Mouse (Mus musculus) layer of hippocampus, adult 9-11 months (tissue): Measurements from ENCODE around the gene Trp53tg5.

Experiments used
- DNase-seq: peaks from one replicate; pipeline ENCODE4 v3.0.0; 2022

Gene Trp53tg5

GRCm38 (mm10) chr2:164429881-164430615 lies 43.5 kb downstream of the Trp53tg5 start:
- DNase-seq: no peak

GRCm38 (mm10) chr2:164428451-164428850 lies 45.1 kb downstream of the Trp53tg5 start:
- DNase-seq: no peak

DNA sequence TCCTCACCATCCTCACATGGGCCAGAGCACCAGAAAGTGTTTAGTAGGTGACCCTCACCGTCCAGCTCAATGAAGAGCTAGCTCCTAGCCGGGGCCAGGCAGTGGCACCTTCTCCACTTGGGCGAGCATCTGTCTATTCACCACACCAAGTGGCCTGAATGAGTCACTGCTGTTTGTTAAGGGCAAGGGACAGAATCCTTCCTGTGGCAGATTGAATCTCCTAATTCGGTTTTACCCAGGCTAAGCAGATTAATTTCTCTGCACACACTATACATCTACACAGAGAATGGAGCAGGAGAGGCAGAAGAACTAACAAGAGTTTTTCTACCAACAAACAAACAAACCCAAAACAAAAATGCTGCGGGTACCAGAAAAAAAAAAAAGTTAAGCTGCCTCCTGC lies 46.6 kb downstream of the Trp53tg5 start:
- DNase-seq: no peak

DNA sequence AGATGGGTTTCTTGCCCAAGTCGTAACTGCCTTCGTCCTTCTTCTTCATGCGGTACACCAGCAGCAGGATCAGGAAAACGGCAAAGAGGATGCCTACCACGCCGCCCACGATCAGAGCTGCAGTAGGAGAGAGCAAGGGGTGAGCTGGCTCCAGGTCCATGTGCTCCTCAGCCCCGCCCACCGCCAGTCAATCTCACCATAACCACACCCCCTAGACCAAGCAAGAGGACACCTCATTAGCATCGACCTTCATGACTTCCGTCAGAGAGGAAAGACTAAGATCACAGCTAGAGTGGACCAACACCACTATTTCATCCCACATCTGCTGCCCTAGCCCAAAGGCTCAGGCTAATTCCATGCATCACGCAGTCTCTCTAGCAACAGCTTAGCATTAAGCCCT lies 47.4 kb downstream of the Trp53tg5 start:
- DNase-seq: no peak

GRCm38 (mm10) chr2:164425401-164425800 lies 48.1 kb downstream of the Trp53tg5 start:
- no peak for DNase-seq

DNA sequence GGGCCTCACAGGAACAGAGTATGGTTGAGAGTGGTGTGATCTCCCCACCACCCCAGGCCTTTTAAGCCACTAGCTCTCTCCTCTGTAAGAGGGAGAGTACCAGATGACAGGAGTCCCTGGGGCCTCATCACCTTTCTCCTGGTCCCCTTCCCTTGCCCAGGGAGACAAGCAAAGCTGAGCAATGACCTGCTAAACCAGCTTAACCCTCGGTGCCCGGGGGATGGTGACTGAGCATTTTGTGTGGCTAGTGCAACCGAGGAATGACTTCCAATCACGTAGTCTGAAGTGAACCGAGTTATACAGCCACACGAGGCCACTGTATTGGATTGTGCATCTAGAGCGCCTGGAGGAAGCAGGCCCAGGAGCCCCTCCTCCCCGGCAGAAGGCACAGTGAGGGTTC lies 49.1 kb downstream of the Trp53tg5 start:
- DNase-seq: no peak

DNA sequence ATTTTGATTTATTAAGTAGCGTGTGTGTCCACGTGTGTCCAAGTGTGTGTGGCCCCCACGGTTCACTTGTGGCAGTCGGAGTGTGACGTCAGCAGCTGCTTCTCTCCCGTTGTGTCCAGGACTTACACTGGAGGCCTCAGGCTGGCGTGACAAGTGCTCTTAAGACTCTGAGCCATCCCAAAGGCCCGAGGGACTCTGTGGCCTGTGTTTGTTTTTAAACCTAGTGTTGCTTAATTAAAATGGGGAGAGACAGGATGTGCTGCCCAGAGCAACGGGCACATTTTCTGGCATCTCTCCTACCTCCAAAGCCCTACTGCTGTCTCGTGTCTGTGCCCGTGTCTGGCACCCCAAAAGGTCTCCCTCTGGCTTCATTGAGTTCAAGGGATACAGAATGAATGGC lies 50.1 kb downstream of the Trp53tg5 start:
- DNase-seq: no peak

DNA sequence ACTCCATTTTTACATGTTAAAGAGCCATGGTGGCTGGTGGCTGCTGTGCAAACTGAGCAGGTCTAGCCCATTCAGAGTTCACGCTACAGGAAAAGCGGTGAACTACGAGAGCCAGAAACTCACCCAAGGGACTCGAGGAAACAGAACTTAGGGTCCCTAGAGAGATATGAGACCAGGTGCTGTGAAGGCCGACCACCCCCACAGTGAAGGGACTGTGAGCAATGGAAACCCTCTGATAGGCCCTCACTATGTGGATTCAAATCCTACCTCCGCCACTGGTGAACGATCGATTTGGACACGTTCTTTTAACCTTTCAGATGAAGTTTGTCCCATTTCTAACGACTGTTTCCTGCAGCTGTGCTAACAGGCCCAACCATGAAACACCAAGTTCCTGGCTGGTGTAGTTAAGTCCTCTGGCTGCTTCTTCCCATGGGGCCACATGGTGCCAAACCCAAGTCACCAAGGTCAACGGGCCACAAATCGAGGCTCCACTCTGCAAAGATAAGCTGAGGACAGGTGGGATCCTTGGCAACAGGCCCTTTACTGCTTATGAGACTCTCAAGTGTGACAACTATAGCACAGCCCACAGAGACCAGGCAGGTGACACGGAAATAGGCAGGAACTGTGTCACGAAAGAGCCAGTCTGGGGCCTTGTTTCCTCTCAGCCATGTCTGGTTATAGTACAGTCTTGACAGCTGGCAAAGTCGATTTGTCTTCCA lies 50.7 kb downstream of the Trp53tg5 start:
- no peak for DNase-seq

DNA sequence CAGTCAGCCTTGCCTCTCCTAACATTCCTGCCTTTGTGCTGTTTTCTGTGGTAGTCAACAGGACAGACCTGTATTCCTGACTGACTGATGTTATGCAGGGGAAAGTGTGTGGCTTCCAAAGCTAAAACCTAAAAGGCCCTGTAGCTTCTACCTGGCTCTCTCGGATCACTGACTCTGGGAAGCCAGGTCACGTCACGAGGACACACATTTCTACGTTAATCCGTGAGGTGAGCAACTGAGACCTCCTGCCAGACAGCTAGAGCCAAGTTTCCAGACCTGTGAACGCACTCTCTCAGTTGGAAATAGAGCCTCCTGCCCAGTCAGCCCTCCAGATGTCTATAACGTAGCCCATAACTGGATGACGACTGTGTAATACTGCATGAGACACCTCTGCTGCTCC lies 51.5 kb downstream of the Trp53tg5 start:
- DNase-seq: no peak

DNA sequence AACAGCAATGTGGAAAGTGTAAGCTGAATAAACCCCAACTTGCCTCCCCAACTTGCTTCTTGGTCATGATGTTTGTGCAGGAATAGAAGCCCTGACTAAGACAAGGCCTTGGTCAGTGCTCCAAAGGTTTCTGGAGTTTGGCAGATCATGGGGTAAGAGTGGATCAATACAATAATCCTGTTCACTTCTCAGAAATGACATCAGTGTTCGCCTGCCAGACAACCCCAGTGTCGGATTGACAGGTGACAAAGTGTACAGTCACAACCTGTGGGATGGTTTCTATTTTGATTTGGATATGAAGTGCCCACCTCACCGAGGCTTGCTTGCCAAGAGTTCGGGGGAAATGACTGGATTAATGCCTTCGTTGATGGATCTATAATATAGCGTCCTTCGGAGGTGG lies 52.2 kb downstream of the Trp53tg5 start:
- no peak for DNase-seq
